Mouse (Mus musculus): ENCODE measurements around the gene Hba-a1.

DNA sequence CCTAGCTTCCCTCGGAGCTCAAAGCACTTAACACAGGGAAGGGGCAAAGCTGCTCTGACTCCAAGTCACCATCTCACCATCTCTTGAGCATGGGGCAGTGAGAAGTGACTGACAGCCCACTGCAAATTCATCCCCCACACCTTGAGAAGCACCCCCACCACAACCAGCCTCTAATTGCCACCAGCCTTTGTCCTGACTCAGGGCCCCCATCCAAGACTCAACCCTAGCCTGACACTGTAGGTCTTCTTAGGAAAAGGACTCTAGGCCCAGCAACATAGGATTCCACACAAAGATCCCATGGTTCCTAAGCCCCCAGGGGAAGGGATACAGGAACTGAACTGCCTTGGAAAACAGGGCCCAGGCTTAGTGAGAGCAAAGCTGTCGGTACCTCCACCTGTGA is 47.2 kb upstream of the Hba-a1 start:
- TF ChIP-seq POLR2A (IDR thresholded peaks at IDR 0.05; ENCODE audit: insufficient read depth, low read depth, low read length), result no peak
- no peak for TF ChIP-seq CTCF (IDR thresholded peaks at IDR 0.05; ENCODE audit: insufficient read depth, low read depth, low read length)

Data from olfactory bulb, adult 2 months (tissue).